Mouse (Mus musculus) heart, embryonic 15.5 days (tissue): ENCODE results near the gene B3gnt9. TPM values are rescaled to one million over a fixed set of nuclear protein-coding genes. Genes with fewer than 3 reads are reported as not detected.
"Not testable (repeated sequence)": the region's sequence is repeated elsewhere in the genome, so short reads cannot be mapped to it uniquely, and the experiment has no call there.

Experiments
- ATAC-seq: fragments of 200-750 bp; cut with Nextera tagmentation; replicated peaks from 2 replicates; pipeline ENCODE4 v1.8.0; 2017; ENCODE audit warnings: low read depth, moderate TSS enrichment; ENCODE audit not compliant: insufficient number of reproducible peaks, insufficient read depth, low FRiP score
- H3K27ac ChIP-seq: fragments of 300-500 bp; sonication (generic); 2 replicates; pipeline ENCODE4 v1.5.1; 2015; ENCODE audit warnings: mild to moderate bottlenecking, inconsistent platforms
- H3K27me3 ChIP-seq: fragments of 300-500 bp; sonication (generic); 2 replicates; pipeline ENCODE4 v1.6.1; 2015; ENCODE audit warnings: inconsistent platforms
- H3K36me3 ChIP-seq: fragments of 300-500 bp; sonication (generic); 2 replicates; pipeline ENCODE4 v1.6.1; 2015; ENCODE audit warnings: mild to moderate bottlenecking, inconsistent platforms
- H3K4me1 ChIP-seq: fragments of 300-500 bp; sonication (generic); replicated peaks from 2 replicates; pipeline ENCODE4 v1.6.1; 2015; ENCODE audit warnings: inconsistent platforms
- H3K4me2 ChIP-seq: fragments of 300-500 bp; sonication (generic); 2 replicates; pipeline ENCODE4 v1.6.1; 2015; ENCODE audit warnings: inconsistent platforms, mild to moderate bottlenecking, moderate library complexity
- H3K4me3 ChIP-seq: fragments of 300-500 bp; sonication (generic); 2 replicates; pipeline ENCODE4 v1.5.1; 2015; ENCODE audit warnings: mild to moderate bottlenecking, inconsistent platforms
- H3K9ac ChIP-seq: fragments of 300-500 bp; sonication (generic); 2 replicates; pipeline ENCODE4 v1.6.1; 2015; ENCODE audit warnings: mild to moderate bottlenecking, inconsistent platforms
- H3K9me3 ChIP-seq: fragments of 300-500 bp; sonication (generic); replicated peaks from 2 replicates; pipeline ENCODE4 v1.6.1; 2016; ENCODE audit warnings: inconsistent platforms
- WGBS: fragments of 180-500 bp; shearing (Covaris S2); methylation state at CpG from one replicate; pipeline ENCODE4 v1.1.7; 2015; ENCODE audit warnings: mixed read lengths; 5-methylcytosine and 5-hydroxymethylcytosine counted together
- polyA plus RNA-seq: library from polyadenylated mRNA; unstranded; fragments of >200 nt; fragmentation: Nextera tagmentation; extraction: Ambion mirVana; gene quantifications from 2 replicates; pipeline ENCODE4 v1.2.1, GENCODE M21; 2015

B3gnt9 gene
- polyA plus RNA-seq, 1 experiment from 2014 or later: 13.6 TPM

GRCm38 (mm10) chr8:105254152-105254965 lies 594 bp downstream of the B3gnt9 start:
- Histone ChIP-seq H3K9me3 (no peaks in the 10 kb centered on the region), H3K36me3 (peaks cover 26% of the 10 kb centered on the region), H3K27me3 (peaks cover 30% of the 10 kb centered on the region), H3K4me2 (peak overlapping the region; percentile 93), H3K27ac (peak overlapping the region; percentile 74), H3K4me1 (peaks cover 33% of the 10 kb centered on the region), H3K9ac (peak overlapping the region; percentile 65), H3K4me3 (peak overlapping the region; percentile 60)
- WGBS: under 1% methylated on average over 74 of the region's 74 CpGs
- ATAC-seq: peak; percentile 79

GRCm38 (mm10) chr8:105253766-105254151 lies 1.2 kb downstream of the B3gnt9 start:
- no peak for ATAC-seq

GRCm38 (mm10) chr8:105252680-105253537 lies 2.0 kb downstream of the B3gnt9 start:
- H3K27me3 ChIP-seq: peaks cover 16% of the 10 kb centered on the region
- no peaks in the 10 kb centered on the region for H3K9me3 ChIP-seq
- H3K4me1 ChIP-seq: peaks cover 24% of the 10 kb centered on the region
- H3K36me3 ChIP-seq: peaks cover 40% of the 10 kb centered on the region
- ATAC-seq: no peak
- H3K9ac ChIP-seq: 0 out of 2 replicates have a peak overlapping the region, but pooled peaks have one; percentile 44
- WGBS: 61% methylated on average over 10 of the region's 10 CpGs
- no peak overlapping the region for H3K4me3 ChIP-seq
- peak overlapping the region; percentile 93; the same call in 1 of the 2 replicates for H3K4me2 ChIP-seq
- no peak overlapping the region for H3K27ac ChIP-seq

More at GRCm38 (mm10) chr8:105253766-105254151, 1.2 kb downstream of the B3gnt9 start:
- WGBS: 48% methylated on average over 20 of the region's 20 CpGs
- Histone ChIP-seq H3K4me3 (peak overlapping the region; percentile 60), H3K27me3 (peaks cover 25% of the 10 kb centered on the region), H3K4me2 (peak overlapping the region; percentile 93), H3K9ac (peak overlapping the region; percentile 44), H3K27ac (no peak overlapping the region), H3K4me1 (peaks cover 27% of the 10 kb centered on the region), H3K36me3 (peaks cover 32% of the 10 kb centered on the region), H3K9me3 (no peaks in the 10 kb centered on the region)

- Histone ChIP-seq H3K4me1 (peaks cover 24% of the 10 kb centered on the region), H3K9ac (no peak overlapping the region), H3K4me3 (no peak overlapping the region), H3K27ac (no peak overlapping the region), H3K36me3 (peaks cover 44% of the 10 kb centered on the region), H3K9me3 (no peaks in the 10 kb centered on the region), H3K27me3 (peaks cover 15% of the 10 kb centered on the region; the same call in 1 of the 2 replicates), H3K4me2 (no peak overlapping the region)
- 91% methylated on average over 6 of the region's 6 CpGs for WGBS
- no peak for ATAC-seq
These were observed 3.0 kb downstream of the B3gnt9 start for GRCm38 (mm10) chr8:105251954-105252353.

GRCm38 (mm10) chr8:105241016-105241415 lies 13.9 kb downstream of the B3gnt9 start:
- H3K9me3 ChIP-seq: no peaks in the 10 kb centered on the region
- no peaks in the 10 kb centered on the region for H3K4me1 ChIP-seq
- no peak overlapping the region for H3K4me3 ChIP-seq
- no peaks in the 10 kb centered on the region for H3K27me3 ChIP-seq
- no peak for ATAC-seq
- H3K4me2 ChIP-seq: no peak overlapping the region
- 89% methylated on average over 7 of the region's 7 CpGs for WGBS
- no peak overlapping the region for H3K9ac ChIP-seq
- no peak overlapping the region for H3K27ac ChIP-seq
- peaks cover 47% of the 10 kb centered on the region for H3K36me3 ChIP-seq

- H3K4me2 ChIP-seq: no peak overlapping the region
- 90% methylated on average over 14 of the region's 14 CpGs for WGBS
These were observed 17.4 kb downstream of the B3gnt9 start for GRCm38 (mm10) chr8:105237442-105238142.

GRCm38 (mm10) chr8:105235206-105235605 lies 19.7 kb downstream of the B3gnt9 start:
- WGBS: 67% methylated on average over 1 of the region's 1 CpGs
- Histone ChIP-seq H3K4me3 (no peak overlapping the region), H3K9ac (no peak overlapping the region), H3K27me3 (no peaks in the 10 kb centered on the region), H3K4me2 (no peak overlapping the region), H3K4me1 (no peaks in the 10 kb centered on the region), H3K9me3 (no peaks in the 10 kb centered on the region), H3K36me3 (peaks cover 17% of the 10 kb centered on the region; the same call in 1 of the 2 replicates), H3K27ac (no peak overlapping the region)
- ATAC-seq: no peak

More at GRCm38 (mm10) chr8:105237442-105238142, 17.4 kb downstream of the B3gnt9 start:
- no peaks in the 10 kb centered on the region for H3K27me3 ChIP-seq
- ATAC-seq: no peak
- H3K4me1 ChIP-seq: no peaks in the 10 kb centered on the region
- H3K9ac ChIP-seq: no peak overlapping the region
- H3K36me3 ChIP-seq: peaks cover 38% of the 10 kb centered on the region
- no peak overlapping the region for H3K4me3 ChIP-seq
- no peak overlapping the region for H3K27ac ChIP-seq
- H3K9me3 ChIP-seq: no peaks in the 10 kb centered on the region

GRCm38 (mm10) chr8:105233126-105233935 lies 21.6 kb downstream of the B3gnt9 start:
- no peaks in the 10 kb centered on the region for H3K4me1 ChIP-seq
- no peaks in the 10 kb centered on the region for H3K9me3 ChIP-seq
- no peaks in the 10 kb centered on the region for H3K27me3 ChIP-seq
- H3K4me3 ChIP-seq: no peak overlapping the region
- no peak overlapping the region for H3K27ac ChIP-seq
- 66% methylated on average over 1 of the region's 1 CpGs for WGBS
- ATAC-seq: no peak
- H3K9ac ChIP-seq: no peak overlapping the region
- peaks cover under 1% of the 10 kb centered on the region; the same call in 1 of the 2 replicates for H3K36me3 ChIP-seq
- H3K4me2 ChIP-seq: no peak overlapping the region

- WGBS: 92% methylated on average over 4 of the region's 4 CpGs
These were observed 22.6 kb downstream of the B3gnt9 start for GRCm38 (mm10) chr8:105232321-105232693.

GRCm38 (mm10) chr8:105231503-105232320 lies 23.2 kb downstream of the B3gnt9 start:
- Histone ChIP-seq H3K27me3 (no peaks in the 10 kb centered on the region), H3K27ac (no peak overlapping the region), H3K36me3 (no peaks in the 10 kb centered on the region; the same call in 1 of the 2 replicates), H3K9ac (no peak overlapping the region), H3K4me2 (no peak overlapping the region), H3K4me1 (no peaks in the 10 kb centered on the region), H3K4me3 (no peak overlapping the region), H3K9me3 (no peaks in the 10 kb centered on the region)
- no peak for ATAC-seq
- 76% methylated on average over 12 of the region's 12 CpGs for WGBS

More at GRCm38 (mm10) chr8:105232321-105232693, 22.6 kb downstream of the B3gnt9 start:
- not testable (repeated sequence) for H3K4me1 ChIP-seq, H3K9ac ChIP-seq, ATAC-seq, H3K9me3 ChIP-seq, H3K27ac ChIP-seq, H3K4me3 ChIP-seq, H3K27me3 ChIP-seq, H3K4me2 ChIP-seq, H3K36me3 ChIP-seq
